ENCODE assay signal across 16 mouse cellular contexts in the genomic region with DNA sequence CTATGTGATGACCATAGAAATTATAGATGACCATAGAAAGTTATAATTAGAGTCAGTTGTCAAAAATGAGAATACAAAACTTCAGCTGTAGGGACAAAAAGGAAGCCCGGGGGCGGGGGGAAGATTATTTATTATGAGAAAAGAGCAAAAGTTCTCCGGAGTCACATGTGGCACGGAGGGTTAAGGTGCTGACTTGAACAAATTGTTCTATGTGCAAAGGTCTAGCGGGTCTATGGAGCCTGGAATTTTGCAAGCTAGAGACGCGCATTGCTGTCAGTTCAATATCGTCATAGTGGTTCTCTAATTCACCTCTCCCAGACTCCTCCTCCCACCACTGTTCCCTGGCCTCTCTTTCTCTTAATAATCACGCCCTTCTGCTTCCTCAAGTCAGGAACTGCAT. TPM values are rescaled to one million over a fixed set of nuclear protein-coding genes. Genes with fewer than 3 reads are reported as not detected.
A peak's percentile ranks its signal among the peaks of the same experiment; 100 is the strongest.
DNase-seq lines count a peak whose midpoint lies in the region; ATAC-seq and TF ChIP-seq lines count a peak whose summit lies in the region.
"Had no signal": no experiment of that assay in that cellular context is flagged by ENCODE, and none has a peak within 500 bp of the region (broad histone marks: within the 10 kb centered on the region; RNA-seq: fewer than 3 reads in every experiment).

No protein-coding gene starts in this region.

- DNase-seq in hindbrain, postnatal 0 days (ENCODE audit: low spot score): no peak
- no peak for DNase-seq in hindbrain, embryonic 11.5 days (ENCODE audit: low spot score)
- DNase-seq in lung, embryonic 14.5 days: no peak
- no peak for DNase-seq in lung, postnatal 36 days
- peak; percentile 54 to 68 for DNase-seq in kidney, adult 8-10 months
- peak; percentile 56 to 67 for DNase-seq in kidney, postnatal 25 days
- DNase-seq in frontal cortex, postnatal 14 days (ENCODE audit: low spot score in 2 of 2): no peak
- no peak for DNase-seq in gastrocnemius, adult 2 months
- DNase-seq: gastrocnemius, postnatal 25 days; thymus, postnatal 36 days had no signal

- no peak overlapping the region for H3K4me3 ChIP-seq in hindbrain, postnatal 0 days (ENCODE audit: low read length)
- H3K4me3 ChIP-seq in hindbrain, embryonic 11.5 days (ENCODE audit: low read depth, low read length): no peak overlapping the region
- H3K4me3 ChIP-seq in lung, embryonic 14.5 days (ENCODE audit: low read depth, low read length): no peak overlapping the region
- H3K4me3 ChIP-seq in gastrocnemius, adult 2 months: no peak overlapping the region
- H3K4me3 ChIP-seq: limb, embryonic 13.5 days had no signal

- no peak overlapping the region for H3K27ac ChIP-seq in hindbrain, postnatal 0 days
- H3K27ac ChIP-seq in hindbrain, embryonic 11.5 days (ENCODE audit: low read depth, low read length): no peak overlapping the region
- H3K27ac ChIP-seq in lung, embryonic 14.5 days (ENCODE audit: low read depth): no peak overlapping the region
- no peak overlapping the region for H3K27ac ChIP-seq in gastrocnemius, adult 2 months
- H3K27ac ChIP-seq: limb, embryonic 13.5 days had no signal

- intact Hi-C loops in gastrocnemius, adult 2 months (cut with DNase I): loop anchor here (5.0 kb wide), 1 partner anchor 852 kb away; no protein-coding TSS in a partner anchor

- H3K4me2 ChIP-seq in hindbrain, postnatal 0 days (ENCODE audit: low read depth, low read length): peak overlapping the region; percentile 36; the same call in 1 of the 2 replicates
- no peak overlapping the region for H3K4me2 ChIP-seq in hindbrain, embryonic 11.5 days (replicated peaks; ENCODE audit: low read depth, low read length)
- H3K4me2 ChIP-seq in lung, embryonic 14.5 days: peak overlapping the region; percentile 52
- H3K4me2 ChIP-seq: midbrain, embryonic 11.5 days had no signal

- no peak overlapping the region for H3K9ac ChIP-seq in hindbrain, postnatal 0 days (replicated peaks; ENCODE audit: low read length)
- H3K9ac ChIP-seq in hindbrain, embryonic 11.5 days (ENCODE audit: low read depth, low read length): no peak overlapping the region
- H3K9ac ChIP-seq in lung, embryonic 14.5 days: no peak overlapping the region
- H3K9ac ChIP-seq: limb, embryonic 13.5 days had no signal

- WGBS in hindbrain, postnatal 0 days: 76% methylated on average over 9 of the region's 9 CpGs
- WGBS in hindbrain, embryonic 11.5 days: 72% methylated on average over 9 of the region's 9 CpGs
- WGBS in lung, embryonic 14.5 days: 38% methylated on average over 9 of the region's 9 CpGs

- H3K4me1 ChIP-seq in hindbrain, postnatal 0 days (ENCODE audit: insufficient read depth, low read length): no peaks in the 10 kb centered on the region
- H3K4me1 ChIP-seq in hindbrain, embryonic 11.5 days (replicated peaks; ENCODE audit: control insufficient read depth, insufficient read depth, low read length): no peaks in the 10 kb centered on the region
- H3K4me1 ChIP-seq in lung, embryonic 14.5 days (ENCODE audit: insufficient read depth): no peaks in the 10 kb centered on the region
- H3K4me1 ChIP-seq: limb, embryonic 13.5 days had no signal

- no peak for ATAC-seq in hindbrain, postnatal 0 days
- no peak for ATAC-seq in hindbrain, embryonic 11.5 days (ENCODE audit: low FRiP score)
- ATAC-seq in lung, embryonic 14.5 days (ENCODE audit: insufficient read depth): no peak

- TF ChIP-seq CTCF in hindbrain, postnatal 0 days (IDR thresholded peaks at IDR 0.05; ENCODE audit: low read depth): no peak
- no peak for TF ChIP-seq CTCF in lung, embryonic 14.5 days (IDR thresholded peaks at IDR 0.05; ENCODE audit: low read depth)
- no peak for TF ChIP-seq CTCF in gastrocnemius, adult 2 months (IDR thresholded peaks at IDR 0.05)

- no peaks in the 10 kb centered on the region for H3K9me3 ChIP-seq in hindbrain, postnatal 0 days (ENCODE audit: low read length)
- H3K9me3 ChIP-seq in hindbrain, embryonic 11.5 days (ENCODE audit: control insufficient read depth, low read length): no peaks in the 10 kb centered on the region
- H3K9me3 ChIP-seq in lung, embryonic 14.5 days (ENCODE audit: low read depth, low read length): no peaks in the 10 kb centered on the region
- H3K9me3 ChIP-seq: limb, embryonic 13.5 days had no signal

- no peaks in the 10 kb centered on the region for H3K36me3 ChIP-seq in hindbrain, postnatal 0 days (ENCODE audit: insufficient read depth, low read length)
- H3K36me3 ChIP-seq in hindbrain, embryonic 11.5 days (ENCODE audit: control insufficient read depth, insufficient read depth, low read length): no peaks in the 10 kb centered on the region
- H3K36me3 ChIP-seq in lung, embryonic 14.5 days (ENCODE audit: insufficient read depth): no peaks in the 10 kb centered on the region
- H3K36me3 ChIP-seq: limb, embryonic 13.5 days had no signal

- no peaks in the 10 kb centered on the region for H3K27me3 ChIP-seq in hindbrain, postnatal 0 days (ENCODE audit: insufficient read depth, low read length)
- no peaks in the 10 kb centered on the region for H3K27me3 ChIP-seq in hindbrain, embryonic 11.5 days (ENCODE audit: control insufficient read depth, insufficient read depth, low read length)
- peaks cover 2% of the 10 kb centered on the region; the same call in 1 of the 2 replicates for H3K27me3 ChIP-seq in lung, embryonic 14.5 days (ENCODE audit: insufficient read depth, low read length)

RNA-seq across cellular contexts. Expression of gene Pik3c2g, which starts 2.8 kb away (rescaled TPM):
- 0.29 and 1.1 TPM in 2 replicates for total RNA-seq in hindbrain, postnatal 0 days (2014; rRNA removed)
- 0.50 and 0.67 TPM in 2 replicates for polyA plus RNA-seq in hindbrain, postnatal 0 days (2015; fragmentation: Nextera tagmentation; extraction: Ambion mirVana)
- polyA plus RNA-seq in hindbrain, embryonic 11.5 days (2014; fragmentation: Nextera tagmentation; extraction: Ambion mirVana): 0.47 and 0.49 TPM in 2 replicates
- polyA plus RNA-seq in lung, embryonic 14.5 days (2014; fragmentation: Nextera tagmentation; extraction: Ambion mirVana): 1.1 TPM in 2 replicates
- total RNA-seq in gastrocnemius, adult 2 months (2021): not detected
- total RNA-seq: common myeloid progenitor, adult 5-6 weeks; gastrocnemius, postnatal 25 days; heart, postnatal 36 days; neutrophil, adult 5-6 weeks had no signal
- polyA plus RNA-seq: C2C12; midbrain, embryonic 11.5 days had no signal

Comparison
In these comparisons a context has a peak if more than half of its experiments do, and no peak if none do; other contexts are left out.
1. DNase-seq: peak in kidney, adult 8-10 months (2 of 2) and kidney, postnatal 25 days (2 of 2); none in hindbrain, postnatal 0 days (single experiment), hindbrain, embryonic 11.5 days (single experiment), lung, embryonic 14.5 days (single experiment), lung, postnatal 36 days (single experiment), frontal cortex, postnatal 14 days (0 of 2) and gastrocnemius, adult 2 months (single experiment).